Mouse (Mus musculus) bone marrow, adult 2 months (tissue): ENCODE data around the gene Clptm1l. TPM values are rescaled to one million over a fixed set of nuclear protein-coding genes. Genes with fewer than 3 reads are reported as not detected.

Source experiments
- H3K27ac ChIP-seq: fragments of 200-500 bp; 2 replicates; pipeline ENCODE4 v1.5.1; 2012; ENCODE audit warnings: low read depth, mild to moderate bottlenecking, control low read depth, inconsistent platforms, low read length; ENCODE audit not compliant: control insufficient read depth, poor library complexity, insufficient read depth
- H3K4me1 ChIP-seq: fragments of 200-500 bp; 2 replicates; pipeline ENCODE4 v1.6.1; 2011; ENCODE audit warnings: low read length; ENCODE audit not compliant: control insufficient read depth, insufficient read depth
- H3K4me3 ChIP-seq: fragments of 200-500 bp; replicated peaks from 2 replicates; pipeline ENCODE3; 2011; ENCODE audit warnings: mild to moderate bottlenecking, low read depth, low read length, control low read depth; ENCODE audit not compliant: control insufficient read depth
- CTCF ChIP-seq: fragments of 200-500 bp; IDR thresholded peaks from 2 replicates; pipeline ENCODE4 v1.5.1; 2011; ENCODE audit warnings: low read length, control low read depth; ENCODE audit not compliant: control insufficient read depth, insufficient read depth
- POLR2A ChIP-seq: fragments of 200-500 bp; IDR thresholded peaks from 2 replicates; pipeline ENCODE4 v1.6.1; 2011; ENCODE audit warnings: low read depth, mild to moderate bottlenecking, control low read depth, low read length, borderline replicate concordance; ENCODE audit not compliant: control insufficient read depth
- WGBS: fragments of 180-500 bp; shearing (Covaris S2); methylation state at CpG from one replicate; pipeline ENCODE4 v1.1.7; 2018; 5-methylcytosine and 5-hydroxymethylcytosine counted together
- polyA plus RNA-seq: library from polyadenylated mRNA; stranded (reverse); fragments of >200 nt; gene quantifications from 2 replicates; pipeline ENCODE4 v1.2.4, GENCODE M21; 2011; ENCODE audit warnings: low replicate concordance; ENCODE audit not compliant: missing spikeins, insufficient read depth, insufficient read length

The Clptm1l gene
- polyA plus RNA-seq, 1 experiment, result 75.7 TPM

DNA sequence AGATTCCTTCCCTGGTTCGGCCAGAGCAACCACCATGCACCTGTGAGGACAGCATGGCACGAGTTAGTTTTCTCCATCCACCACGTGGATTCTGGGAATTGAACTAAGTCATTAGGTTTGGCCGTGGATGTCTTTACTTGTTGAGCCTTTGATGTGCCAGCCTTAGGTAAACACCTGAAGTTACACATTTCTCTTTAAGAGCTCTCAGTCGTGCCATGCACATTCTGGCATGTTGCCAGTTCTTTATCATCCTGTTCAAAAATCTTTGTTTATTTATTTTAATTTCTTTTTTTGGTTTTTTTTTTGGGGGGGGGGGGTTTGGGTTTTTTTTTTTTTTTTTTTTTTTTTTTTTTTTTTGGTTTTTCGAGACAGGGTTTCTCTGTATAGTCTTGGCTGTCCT is 34.0 kb downstream of the Clptm1l start:
- TF ChIP-seq CTCF, result no peak
- Histone ChIP-seq H3K4me3 (no peak overlapping the region), H3K4me1 (no peaks in the 10 kb centered on the region), H3K27ac (no peak overlapping the region)
- WGBS, result 76% methylated on average over 6 of the region's 6 CpGs

DNA sequence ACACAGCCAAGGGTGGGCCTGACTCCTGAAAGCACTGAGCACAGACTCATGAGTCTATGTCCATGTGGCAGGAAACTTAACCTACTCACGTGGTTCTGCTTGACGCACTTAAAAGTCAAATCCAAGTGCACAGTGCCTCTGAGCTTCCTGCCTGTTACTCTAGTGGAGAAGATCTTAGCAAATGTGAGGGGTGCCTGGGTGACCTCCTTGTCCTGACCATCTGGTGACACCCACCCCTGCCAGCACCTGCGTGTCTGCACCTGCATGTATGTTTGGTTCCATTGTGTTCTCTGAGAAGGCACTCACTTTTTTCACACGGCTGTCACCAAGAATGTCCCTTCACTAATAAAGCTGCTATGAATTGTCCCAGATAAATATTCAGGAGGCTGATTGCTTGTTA is 37.5 kb downstream of the Clptm1l start:
- WGBS, result 72% methylated on average over 4 of the region's 4 CpGs
- TF ChIP-seq CTCF (no peak), POLR2A (no peak)
- Histone ChIP-seq H3K4me3 (no peak overlapping the region), H3K27ac (no peak overlapping the region), H3K4me1 (no peaks in the 10 kb centered on the region)

DNA sequence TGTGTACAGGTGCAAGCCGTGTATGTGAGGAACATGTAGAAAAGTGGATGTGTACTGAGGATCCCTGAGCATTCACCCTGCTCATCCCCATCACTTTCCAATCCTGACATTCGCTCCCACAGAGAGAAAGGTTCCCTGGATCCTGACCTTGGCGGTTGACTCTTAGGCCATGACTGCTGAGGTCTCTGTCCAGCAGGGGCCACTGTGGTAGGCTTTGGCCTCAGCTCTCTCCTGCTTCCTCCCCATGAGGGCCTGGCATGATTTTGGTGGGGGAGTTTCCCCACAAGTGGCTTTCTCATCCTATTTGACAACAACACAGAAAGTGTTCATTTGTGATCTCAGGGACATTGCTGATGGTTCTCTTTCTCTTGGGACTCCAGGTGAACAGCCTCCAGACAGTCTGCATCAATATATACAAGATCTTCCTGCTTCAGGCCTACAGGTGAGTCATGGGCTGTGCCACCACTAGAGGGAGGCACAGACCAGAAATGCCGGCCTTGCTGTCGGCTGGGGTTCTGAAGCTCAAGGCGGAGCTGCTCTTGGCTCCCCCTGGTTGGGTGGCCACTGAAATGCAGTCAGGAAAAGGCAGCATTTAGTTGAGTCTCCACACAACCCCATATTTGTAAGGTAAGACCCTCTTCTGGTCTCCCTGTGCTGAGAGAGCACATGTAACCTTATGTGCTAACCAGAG is 42.7 kb downstream of the Clptm1l start:
- H3K27ac ChIP-seq, result no peak overlapping the region
- no peak overlapping the region for H3K4me3 ChIP-seq
- H3K4me1 ChIP-seq, result no peaks in the 10 kb centered on the region
- WGBS, result 40% methylated on average over 6 of the region's 6 CpGs
- TF ChIP-seq POLR2A (no peak), CTCF (peak; percentile 87)

DNA sequence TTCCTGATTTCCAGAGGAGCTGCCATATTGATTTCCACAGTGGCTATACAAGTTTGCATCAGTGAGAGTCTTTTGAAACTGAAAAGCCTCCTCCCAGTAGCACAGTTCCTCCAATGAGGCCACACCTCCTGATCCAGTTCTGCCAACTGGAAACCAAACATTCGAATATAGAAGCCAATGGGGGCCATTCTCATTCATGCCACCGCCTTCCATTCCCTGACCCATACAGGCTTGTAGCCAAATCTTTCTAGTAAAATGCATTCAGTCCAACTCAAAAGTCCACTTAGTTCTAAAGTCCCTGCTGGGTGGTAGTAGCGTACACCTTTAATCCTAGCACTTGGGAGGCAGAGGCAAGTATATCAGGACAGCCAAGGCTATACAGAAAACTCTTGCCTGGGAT is 49.5 kb downstream of the Clptm1l start:
- WGBS, result 72% methylated on average over 3 of the region's 3 CpGs
- Histone ChIP-seq H3K4me3 (no peak overlapping the region), H3K4me1 (no peaks in the 10 kb centered on the region), H3K27ac (no peak overlapping the region)
- TF ChIP-seq POLR2A (no peak), CTCF (no peak)

DNA sequence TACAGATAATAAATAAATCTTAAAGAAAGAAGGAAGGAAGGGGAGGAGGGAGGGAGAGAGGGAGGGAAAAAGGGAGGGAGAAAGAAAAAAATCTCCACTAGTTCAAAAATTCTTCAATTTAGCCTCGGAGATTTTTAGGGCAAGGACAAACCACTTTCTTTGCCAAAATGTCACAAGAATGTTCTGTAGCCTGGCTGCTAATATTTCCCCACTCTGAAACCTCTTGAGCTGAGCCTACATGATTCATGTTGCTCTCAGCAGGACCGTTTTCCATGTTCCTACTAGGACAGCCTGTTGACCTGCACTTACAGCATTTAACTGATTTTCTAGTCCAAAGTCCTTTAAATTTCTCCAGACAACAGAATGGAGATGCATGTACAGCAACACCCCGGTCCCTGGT is 51.2 kb downstream of the Clptm1l start:
- H3K27ac ChIP-seq, result no peak overlapping the region
- H3K4me1 ChIP-seq, result no peaks in the 10 kb centered on the region
- WGBS, result 63% methylated on average over 3 of the region's 3 CpGs
- H3K4me3 ChIP-seq, result no peak overlapping the region
- TF ChIP-seq CTCF (no peak), POLR2A (no peak)

DNA sequence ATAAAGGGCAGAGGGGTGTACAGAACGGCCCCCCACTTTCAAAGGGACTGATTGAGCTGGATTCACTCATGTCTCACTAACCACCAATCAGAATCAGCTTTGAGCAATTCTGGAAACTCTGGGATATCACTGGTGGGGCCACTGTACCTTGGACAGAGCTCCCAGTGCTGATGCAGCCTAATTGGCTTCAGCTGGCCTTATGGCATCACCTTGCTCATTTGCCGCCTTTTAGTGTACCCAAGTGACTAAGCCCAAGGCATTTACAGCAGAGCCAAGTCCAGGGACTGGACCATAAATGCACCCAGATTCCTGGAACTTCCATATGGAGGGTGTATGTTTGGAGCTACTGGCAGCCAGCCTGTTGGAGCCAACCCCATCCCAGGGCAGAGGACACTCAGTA is 55.1 kb downstream of the Clptm1l start:
- Histone ChIP-seq H3K4me1 (no peaks in the 10 kb centered on the region), H3K4me3 (no peak overlapping the region), H3K27ac (no peak overlapping the region)
- WGBS, result 54% methylated on average over 2 of the region's 2 CpGs
- TF ChIP-seq CTCF (no peak), POLR2A (no peak)

DNA sequence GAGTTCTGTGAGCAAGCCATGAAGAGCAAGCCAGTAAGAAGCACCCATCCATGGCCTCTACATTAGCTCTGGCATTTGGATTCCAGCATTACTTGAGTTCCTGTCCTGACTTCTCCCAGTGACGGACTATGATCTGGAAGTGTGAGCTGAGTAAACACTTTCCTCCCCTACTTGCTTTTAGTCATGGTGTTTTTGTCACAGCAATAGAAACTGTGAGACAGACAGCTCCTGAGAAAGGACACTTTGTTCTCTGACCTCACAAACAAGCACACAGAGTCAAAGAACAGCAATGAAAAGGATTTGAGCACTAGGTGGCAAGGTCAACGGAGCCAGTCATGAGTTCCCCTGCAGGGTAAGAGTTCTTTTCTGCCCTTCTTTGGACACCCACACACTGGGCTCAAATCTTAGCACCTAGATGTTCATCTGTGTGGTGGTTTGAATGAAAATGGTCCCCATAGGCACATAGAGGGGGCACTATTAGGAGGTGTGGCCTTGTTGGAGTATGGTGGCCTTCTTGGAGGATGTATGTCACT is 56.4 kb downstream of the Clptm1l start:
- TF ChIP-seq POLR2A (no peak), CTCF (no peak)
- Histone ChIP-seq H3K4me1 (no peaks in the 10 kb centered on the region), H3K4me3 (no peak overlapping the region), H3K27ac (no peak overlapping the region)
- WGBS, result 74% methylated on average over 2 of the region's 2 CpGs

Other genes with a start within 250 kb of the Clptm1l start
- gene Lpcat1, start 136.8 kb upstream of the Clptm1l start, polyA plus RNA-seq, result 92.1 and 108 TPM in 2 replicates
- 1.2 and 2.9 TPM in 2 replicates for gene Slc6a3, start 67.3 kb upstream of the Clptm1l start, polyA plus RNA-seq
- 0.95 TPM in 1 of 2 replicates, not detected in the other for gene Tert, start 22.9 kb downstream of the Clptm1l start, polyA plus RNA-seq
- gene Slc6a18, start 74.0 kb downstream of the Clptm1l start, polyA plus RNA-seq, result 0.75 TPM in 1 of 2 replicates, not detected in the other
- gene Slc6a19, start 100.9 kb downstream of the Clptm1l start, polyA plus RNA-seq, result not detected in 2 replicates
- 7.3 and 15.4 TPM in 2 replicates for gene Slc12a7, start 129.1 kb downstream of the Clptm1l start, polyA plus RNA-seq
- gene Nkd2, start 243.6 kb downstream of the Clptm1l start, polyA plus RNA-seq, result 0.62 and 1.1 TPM in 2 replicates